Mouse (Mus musculus) 416B (cell line): ENCODE results near the gene Perp.

Experiments
- DNase-seq: peaks from one replicate; pipeline ENCODE4 v3.0.0; 2011; ENCODE audit warnings: low read depth

Perp gene

GRCm38 (mm10) chr10:18844441-18845286 is at the start of gene Perp:
Gene Perp (plus strand): TSS chr10:18845020.
- DNase-seq: peak; percentile 83

- no peak for DNase-seq
These were observed 33.1 kb upstream of the Perp start for GRCm38 (mm10) chr10:18811751-18812150.

- no peak for DNase-seq
These were observed 28.3 kb upstream of the Perp start for GRCm38 (mm10) chr10:18816560-18816959.

GRCm38 (mm10) chr10:18825143-18825542 is 19.7 kb upstream of the Perp start:
- no peak for DNase-seq

- DNase-seq: peak; percentile 51
These were observed 18.7 kb upstream of the Perp start for GRCm38 (mm10) chr10:18826107-18826506.

- no peak for DNase-seq
These were observed 16.9 kb upstream of the Perp start for GRCm38 (mm10) chr10:18827936-18828335.

GRCm38 (mm10) chr10:18830359-18830758 is 14.5 kb upstream of the Perp start:
- DNase-seq: no peak

- DNase-seq: no peak
These were observed 13.0 kb upstream of the Perp start for GRCm38 (mm10) chr10:18831823-18832222.

- DNase-seq: no peak
These were observed 10.4 kb upstream of the Perp start for GRCm38 (mm10) chr10:18834389-18834788.

- DNase-seq: peak; percentile 79
These were observed 8.9 kb upstream of the Perp start for GRCm38 (mm10) chr10:18835684-18836479.

GRCm38 (mm10) chr10:18839530-18839929 is 5.3 kb upstream of the Perp start:
- no peak for DNase-seq

GRCm38 (mm10) chr10:18840736-18841135 is 4.1 kb upstream of the Perp start:
- peak; percentile 56 for DNase-seq

- DNase-seq: no peak
These were observed 455 bp downstream of the Perp start for GRCm38 (mm10) chr10:18845287-18845662.

GRCm38 (mm10) chr10:18845711-18846110 is 891 bp downstream of the Perp start:
- peak; percentile 42 for DNase-seq

GRCm38 (mm10) chr10:18846474-18847264 is 1.8 kb downstream of the Perp start:
- DNase-seq: peak; percentile 82

- DNase-seq: peak; percentile 54
These were observed 5.4 kb downstream of the Perp start for GRCm38 (mm10) chr10:18850177-18850576.

- no peak for DNase-seq
These were observed 8.6 kb downstream of the Perp start for GRCm38 (mm10) chr10:18853417-18853816.

- DNase-seq: no peak
These were observed 12.4 kb downstream of the Perp start for GRCm38 (mm10) chr10:18857244-18857643.

GRCm38 (mm10) chr10:18859632-18860031 is 14.8 kb downstream of the Perp start:
- no peak for DNase-seq

GRCm38 (mm10) chr10:18860119-18860824 is 15.5 kb downstream of the Perp start:
- no peak for DNase-seq

GRCm38 (mm10) chr10:18860831-18861230 is 16.0 kb downstream of the Perp start:
- no peak for DNase-seq

GRCm38 (mm10) chr10:18861418-18861817 is 16.6 kb downstream of the Perp start:
- no peak for DNase-seq
